In genomic region chr2:104145983-104146382, GRCm38 (mm10) we compare ENCODE assay signal across 9 mouse cellular contexts. TPM values are rescaled to one million over a fixed set of nuclear protein-coding genes. Genes with fewer than 3 reads are reported as not detected.
DNase-seq lines count a peak whose midpoint lies in the region; ATAC-seq and TF ChIP-seq lines count a peak whose summit lies in the region.
"Had no signal": no experiment of that assay in that cellular context is flagged by ENCODE, and none has a peak within 500 bp of the region (broad histone marks: within the 10 kb centered on the region; RNA-seq: fewer than 3 reads in every experiment).

No protein-coding gene starts in this region.

- 79% methylated on average over 1 of the region's 1 CpGs for WGBS in limb, embryonic 10.5 days
- 87% methylated on average over 1 of the region's 1 CpGs for WGBS in kidney, embryonic 15.5 days

- ATAC-seq in erythroblast, adult 5-6 weeks (replicated peaks; ENCODE audit: low FRiP score, poor library complexity, severe bottlenecking), result peak; percentile 79
- no peak for ATAC-seq in kidney, embryonic 15.5 days (replicated peaks; ENCODE audit: low FRiP score)

- H3K4me3 ChIP-seq in gastrocnemius, adult 2 months, result no peak overlapping the region
- no peak overlapping the region for H3K4me3 ChIP-seq in limb, embryonic 10.5 days
- no peak overlapping the region for H3K4me3 ChIP-seq in kidney, embryonic 15.5 days (replicated peaks)

- H3K9me3 ChIP-seq in limb, embryonic 10.5 days (replicated peaks), result no peaks in the 10 kb centered on the region
- H3K9me3 ChIP-seq in kidney, embryonic 15.5 days (replicated peaks), result no peaks in the 10 kb centered on the region

- H3K9ac ChIP-seq in kidney, embryonic 15.5 days, result no peak overlapping the region

- intact Hi-C loops in gastrocnemius, adult 2 months (cut with DNase I), result no loop called here

- no peaks in the 10 kb centered on the region for H3K27me3 ChIP-seq in limb, embryonic 10.5 days (ENCODE audit: low read depth, poor library complexity, severe bottlenecking)
- no peaks in the 10 kb centered on the region for H3K27me3 ChIP-seq in kidney, embryonic 15.5 days

- no peak overlapping the region; the same call in 1 of the 2 replicates for H3K27ac ChIP-seq in gastrocnemius, adult 2 months
- no peak overlapping the region for H3K27ac ChIP-seq in limb, embryonic 10.5 days
- no peak overlapping the region for H3K27ac ChIP-seq in kidney, embryonic 15.5 days

- peaks cover 14% of the 10 kb centered on the region for H3K4me1 ChIP-seq in limb, embryonic 10.5 days
- peaks cover 16% of the 10 kb centered on the region for H3K4me1 ChIP-seq in kidney, embryonic 15.5 days

- H3K36me3 ChIP-seq in limb, embryonic 10.5 days, result no peaks in the 10 kb centered on the region
- no peaks in the 10 kb centered on the region for H3K36me3 ChIP-seq in kidney, embryonic 15.5 days

- peak; percentile 27; the same call in 1 of the 2 replicates for TF ChIP-seq CTCF in gastrocnemius, adult 2 months (IDR thresholded peaks at IDR 0.05)

- peak; percentile 50 for DNase-seq in gastrocnemius, adult 2 months
- DNase-seq in gastrocnemius, postnatal 25 days, result no peak
- DNase-seq in urinary bladder, postnatal 14 days (ENCODE audit: low spot score), result peak; percentile 25
- DNase-seq in urinary bladder, postnatal 25 days (ENCODE audit: low spot score), result no peak
- DNase-seq in spleen, postnatal 10 days (ENCODE audit: low spot score in 2 of 2), result peak; percentile 54 to 76
- no peak for DNase-seq in limb, embryonic 10.5 days (ENCODE audit: low spot score)

- no peak overlapping the region for H3K4me2 ChIP-seq in kidney, embryonic 15.5 days

RNA-seq across cellular contexts. Expression of gene A930018P22Rik, which starts 23.4 kb away (rescaled TPM):
- under 1 TPM; 0.39 to 0.61 TPM for total RNA-seq in gastrocnemius, adult 2 months (2021)
- total RNA-seq in gastrocnemius, postnatal 25 days (2021), result 1 to 10 TPM; 1.0 to 1.3 TPM
- not detected in 2 replicates for total RNA-seq in erythroblast, adult 5-6 weeks (2015; ENCODE audit: low replicate concordance)
- not detected in 2 replicates for total RNA-seq in erythroblast, adult 5-6 weeks (2017; ENCODE audit: low replicate concordance)
- polyA plus RNA-seq in limb, embryonic 10.5 days (2016; fragmentation: Nextera tagmentation; extraction: Ambion mirVana), result not detected in 2 replicates
- 0.19 TPM in 1 of 2 replicates, not detected in the other for polyA plus RNA-seq in kidney, embryonic 15.5 days (2015; fragmentation: Nextera tagmentation; extraction: Ambion mirVana)
- polyA plus RNA-seq: intestine, embryonic 14.5 days had no signal

RNA-seq across cellular contexts. Expression of gene Cd59a, which starts 50.4 kb away (rescaled TPM):
- 10 to 100 TPM; 14.3 to 18.4 TPM for total RNA-seq in gastrocnemius, adult 2 months (2021)
- 10 to 100 TPM; 16.3 to 22.5 TPM for total RNA-seq in gastrocnemius, postnatal 25 days (2021)
- total RNA-seq in erythroblast, adult 5-6 weeks (2015; ENCODE audit: low replicate concordance), result 103 and 127 TPM in 2 replicates
- total RNA-seq in erythroblast, adult 5-6 weeks (2017; ENCODE audit: low replicate concordance), result 72.6 and 76.9 TPM in 2 replicates
- 13.9 and 17.6 TPM in 2 replicates for polyA plus RNA-seq in limb, embryonic 10.5 days (2016; fragmentation: Nextera tagmentation; extraction: Ambion mirVana)
- 39.8 and 41.6 TPM in 2 replicates for polyA plus RNA-seq in kidney, embryonic 15.5 days (2015; fragmentation: Nextera tagmentation; extraction: Ambion mirVana)

Comparison
In these comparisons a context has a peak if more than half of its experiments do, and no peak if none do; other contexts are left out.
1. DNase-seq: peak in gastrocnemius, adult 2 months (single experiment), urinary bladder, postnatal 14 days (single experiment) and spleen, postnatal 10 days (2 of 2); none in gastrocnemius, postnatal 25 days (single experiment), urinary bladder, postnatal 25 days (single experiment) and limb, embryonic 10.5 days (single experiment).